Mouse (Mus musculus): ENCODE data around the gene A330070K13Rik. TPM values are rescaled to one million over a fixed set of nuclear protein-coding genes. Genes with fewer than 3 reads are reported as not detected.

A330070K13Rik gene
- polyA plus RNA-seq, 1 experiment from 2014 or later, result not detected

- DNase-seq (ENCODE audit: low spot score) (no peak), ATAC-seq (ENCODE audit: low FRiP score) (no peak)
- Histone ChIP-seq H3K9me3 (ENCODE audit: control insufficient read depth, low read length) (no peaks in the 10 kb centered on the region), H3K27ac (no peak overlapping the region), H3K4me1 (replicated peaks; ENCODE audit: control insufficient read depth, insufficient read depth, low read length) (no peaks in the 10 kb centered on the region), H3K4me3 (replicated peaks; ENCODE audit: low read length) (no peak overlapping the region), H3K9ac (no peak overlapping the region), H3K27me3 (ENCODE audit: control insufficient read depth, insufficient read depth, low read length) (no peaks in the 10 kb centered on the region), H3K36me3 (replicated peaks; ENCODE audit: control insufficient read depth, insufficient read depth) (peaks cover 31% of the 10 kb centered on the region), H3K4me2 (replicated peaks) (no peak overlapping the region)
- WGBS, result 89% methylated on average over 11 of the region's 11 CpGs
Observed at GRCm38 (mm10) chr5:130333971-130334370, 50.5 kb downstream of the A330070K13Rik start.

GRCm38 (mm10) chr5:130333566-130333965 lies 50.9 kb downstream of the A330070K13Rik start:
- Histone ChIP-seq H3K36me3 (replicated peaks; ENCODE audit: control insufficient read depth, insufficient read depth) (peaks cover 31% of the 10 kb centered on the region), H3K27me3 (ENCODE audit: control insufficient read depth, insufficient read depth, low read length) (no peaks in the 10 kb centered on the region), H3K9me3 (ENCODE audit: control insufficient read depth, low read length) (no peaks in the 10 kb centered on the region), H3K4me3 (replicated peaks; ENCODE audit: low read length) (no peak overlapping the region), H3K4me2 (replicated peaks) (no peak overlapping the region), H3K9ac (no peak overlapping the region), H3K4me1 (replicated peaks; ENCODE audit: control insufficient read depth, insufficient read depth, low read length) (no peaks in the 10 kb centered on the region), H3K27ac (no peak overlapping the region)
- DNase-seq (ENCODE audit: low spot score) (no peak), ATAC-seq (ENCODE audit: low FRiP score) (no peak)
- 75% methylated on average over 7 of the region's 7 CpGs for WGBS

DNA sequence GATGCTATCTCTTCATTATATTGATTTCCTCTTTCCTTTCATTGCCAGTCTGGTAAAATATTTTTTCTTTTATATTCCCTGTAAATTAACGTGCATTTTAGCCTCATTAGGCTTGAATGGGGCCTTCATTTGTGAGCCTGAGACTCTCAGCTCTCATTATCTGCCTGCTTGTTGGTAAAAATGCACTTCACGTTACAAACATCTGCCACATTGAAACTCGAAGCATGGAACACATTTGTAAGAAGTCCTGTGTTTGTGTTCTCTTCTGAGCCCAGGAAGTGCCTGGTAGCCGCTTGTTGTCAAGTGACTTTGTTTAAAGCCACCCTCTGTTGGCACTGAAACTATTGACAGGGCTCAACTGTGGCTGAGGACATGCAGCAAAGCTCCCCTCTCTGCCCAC lies 53.2 kb downstream of the A330070K13Rik start:
- DNase-seq (ENCODE audit: low spot score), result no peak
- Histone ChIP-seq H3K4me2 (replicated peaks) (no peak overlapping the region), H3K9me3 (ENCODE audit: control insufficient read depth, low read length) (no peaks in the 10 kb centered on the region), H3K27me3 (ENCODE audit: control insufficient read depth, insufficient read depth, low read length) (no peaks in the 10 kb centered on the region), H3K36me3 (replicated peaks; ENCODE audit: control insufficient read depth, insufficient read depth) (peaks cover 24% of the 10 kb centered on the region), H3K27ac (no peak overlapping the region; the same call in 1 of the 2 replicates), H3K4me1 (replicated peaks; ENCODE audit: control insufficient read depth, insufficient read depth, low read length) (no peaks in the 10 kb centered on the region), H3K4me3 (replicated peaks; ENCODE audit: low read length) (no peak overlapping the region), H3K9ac (no peak overlapping the region)
- ATAC-seq (ENCODE audit: low FRiP score), result no peak
- 45% methylated on average over 4 of the region's 4 CpGs for WGBS

GRCm38 (mm10) chr5:130330801-130331200 lies 53.6 kb downstream of the A330070K13Rik start:
- 80% methylated on average over 4 of the region's 4 CpGs for WGBS
- Histone ChIP-seq H3K4me1 (replicated peaks; ENCODE audit: control insufficient read depth, insufficient read depth, low read length) (no peaks in the 10 kb centered on the region), H3K4me2 (replicated peaks) (no peak overlapping the region), H3K4me3 (replicated peaks; ENCODE audit: low read length) (no peak overlapping the region), H3K36me3 (replicated peaks; ENCODE audit: control insufficient read depth, insufficient read depth) (peaks cover 22% of the 10 kb centered on the region), H3K27ac (no peak overlapping the region; the same call in 1 of the 2 replicates), H3K27me3 (ENCODE audit: control insufficient read depth, insufficient read depth, low read length) (no peaks in the 10 kb centered on the region), H3K9me3 (ENCODE audit: control insufficient read depth, low read length) (no peaks in the 10 kb centered on the region), H3K9ac (no peak overlapping the region)
- no peak for ATAC-seq (ENCODE audit: low FRiP score)
- no peak for DNase-seq (ENCODE audit: low spot score)

GRCm38 (mm10) chr5:130329889-130330288 lies 54.5 kb downstream of the A330070K13Rik start:
- Histone ChIP-seq H3K4me2 (replicated peaks) (no peak overlapping the region), H3K36me3 (replicated peaks; ENCODE audit: control insufficient read depth, insufficient read depth) (peaks cover 17% of the 10 kb centered on the region; the same call in 1 of the 2 replicates), H3K27ac (no peak overlapping the region), H3K9me3 (ENCODE audit: control insufficient read depth, low read length) (no peaks in the 10 kb centered on the region), H3K4me3 (replicated peaks; ENCODE audit: low read length) (no peak overlapping the region), H3K9ac (no peak overlapping the region), H3K4me1 (replicated peaks; ENCODE audit: control insufficient read depth, insufficient read depth, low read length) (no peaks in the 10 kb centered on the region), H3K27me3 (ENCODE audit: control insufficient read depth, insufficient read depth, low read length) (no peaks in the 10 kb centered on the region)
- 96% methylated on average over 2 of the region's 2 CpGs for WGBS
- DNase-seq (ENCODE audit: low spot score), result no peak
- ATAC-seq (ENCODE audit: low FRiP score), result no peak

Other genes starting within 250 kb of the A330070K13Rik start
- 15.3 and 18.1 TPM in 2 replicates for gene Kctd7, start 239.8 kb downstream of the A330070K13Rik start, polyA plus RNA-seq (2014; fragmentation: Nextera tagmentation; extraction: Ambion mirVana)
- gene Rabgef1, start 212.8 kb downstream of the A330070K13Rik start, polyA plus RNA-seq (2014; fragmentation: Nextera tagmentation; extraction: Ambion mirVana), result 35.7 and 40.3 TPM in 2 replicates
- 31.3 and 36.5 TPM in 2 replicates for gene Tmem248, start 167.6 kb downstream of the A330070K13Rik start, polyA plus RNA-seq (2014; fragmentation: Nextera tagmentation; extraction: Ambion mirVana)
- 48.2 and 49.9 TPM in 2 replicates for gene Sbds, start 129.1 kb downstream of the A330070K13Rik start, polyA plus RNA-seq (2014; fragmentation: Nextera tagmentation; extraction: Ambion mirVana)
- 20.8 and 27.2 TPM in 2 replicates for gene Tyw1, start 129.0 kb downstream of the A330070K13Rik start, polyA plus RNA-seq (2014; fragmentation: Nextera tagmentation; extraction: Ambion mirVana)
- gene Caln1, start 15.2 kb downstream of the A330070K13Rik start, polyA plus RNA-seq (2014; fragmentation: Nextera tagmentation; extraction: Ambion mirVana), result 19.7 and 24.3 TPM in 2 replicates